Mouse (Mus musculus): ENCODE data around the gene Myo1e.

DNA sequence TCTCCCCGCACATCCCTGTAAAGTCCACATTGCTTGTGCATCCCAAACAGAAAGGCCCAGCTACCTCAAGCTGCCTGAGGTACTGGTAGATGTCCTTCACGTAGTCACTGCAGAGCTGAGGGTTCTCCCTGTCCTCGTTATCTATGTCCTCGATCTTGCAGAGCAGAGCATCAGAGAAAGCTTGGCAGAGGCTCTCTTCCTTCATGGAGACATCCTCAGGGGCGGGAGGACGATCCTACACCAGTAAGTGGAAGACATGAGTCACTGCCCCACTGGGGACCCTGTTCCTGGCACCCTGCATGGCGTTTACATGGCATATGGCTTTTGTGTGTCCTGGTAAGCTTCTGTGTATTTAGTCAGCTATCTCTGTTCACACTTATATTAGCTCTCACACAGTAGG, 205.9 kb downstream of the Myo1e start:
- TF ChIP-seq CTCF (IDR thresholded peaks at IDR 0.05; ENCODE audit: low read depth, low read length): no peak
- TF ChIP-seq POLR2A (IDR thresholded peaks at IDR 0.05; ENCODE audit: extremely low read depth, insufficient read depth, low read length): no peak
